Comparison of ENCODE assay signal across 13 mouse cellular contexts in genomic region chr13:19700733-19701442, GRCm38 (mm10). TPM values are rescaled to one million over a fixed set of nuclear protein-coding genes. Genes with fewer than 3 reads are reported as not detected.
DNase-seq lines count a peak whose midpoint lies in the region; ATAC-seq and TF ChIP-seq lines count a peak whose summit lies in the region.
"Had no signal": no experiment of that assay in that cellular context is flagged by ENCODE, and none has a peak within 500 bp of the region (broad histone marks: within the 10 kb centered on the region; RNA-seq: fewer than 3 reads in every experiment).

No protein-coding gene starts in this region.

- H3K27ac ChIP-seq in heart, postnatal 0 days (ENCODE audit: low read depth), result no peak overlapping the region
- H3K27ac ChIP-seq in midbrain, embryonic 14.5 days (replicated peaks; ENCODE audit: low read depth, low read length), result no peak overlapping the region
- H3K27ac ChIP-seq in midbrain, embryonic 11.5 days (ENCODE audit: low read depth, low read length), result no peak overlapping the region
- no peak overlapping the region for H3K27ac ChIP-seq in olfactory bulb, adult 2 months (ENCODE audit: insufficient read depth, low read depth, low read length)
- H3K27ac ChIP-seq: heart, embryonic 15.5 days; liver, embryonic 14.5 days had no signal

- 64% methylated on average over 4 of the region's 4 CpGs for WGBS in heart, postnatal 0 days
- 88% methylated on average over 4 of the region's 4 CpGs for WGBS in midbrain, embryonic 14.5 days
- WGBS in midbrain, embryonic 11.5 days, result 86% methylated on average over 4 of the region's 4 CpGs
- WGBS in olfactory bulb, adult 2 months, result 82% methylated on average over 4 of the region's 4 CpGs

- ATAC-seq in heart, postnatal 0 days (ENCODE audit: insufficient read depth, low read depth), result no peak
- ATAC-seq in midbrain, embryonic 14.5 days (ENCODE audit: low FRiP score, low TSS enrichment), result no peak
- no peak for ATAC-seq in midbrain, embryonic 11.5 days (ENCODE audit: low FRiP score)
- peak; percentile 75 for ATAC-seq in granulocyte monocyte progenitor cell, adult 5-6 weeks (replicated peaks; ENCODE audit: poor library complexity, severe bottlenecking)

- no peak overlapping the region for H3K4me2 ChIP-seq in heart, postnatal 0 days (ENCODE audit: low read depth, low read length)
- H3K4me2 ChIP-seq in midbrain, embryonic 14.5 days (ENCODE audit: low read length), result no peak overlapping the region
- H3K4me2 ChIP-seq in midbrain, embryonic 11.5 days, result no peak overlapping the region
- H3K4me2 ChIP-seq: heart, embryonic 15.5 days had no signal

- TF ChIP-seq CTCF in heart, postnatal 0 days (IDR thresholded peaks at IDR 0.05; ENCODE audit: low read depth), result no peak
- no peak for TF ChIP-seq CTCF in olfactory bulb, adult 2 months (IDR thresholded peaks at IDR 0.05; ENCODE audit: insufficient read depth, low read depth, low read length)

- TF ChIP-seq EP300 in heart, postnatal 0 days (IDR thresholded peaks at IDR 0.05; ENCODE audit: low read depth), result no peak

- H3K27me3 ChIP-seq in heart, postnatal 0 days (ENCODE audit: control insufficient read depth, insufficient read depth, low read length), result no peaks in the 10 kb centered on the region
- H3K27me3 ChIP-seq in midbrain, embryonic 14.5 days (ENCODE audit: control insufficient read depth, insufficient read depth, low read length), result no peaks in the 10 kb centered on the region
- H3K27me3 ChIP-seq in midbrain, embryonic 11.5 days (ENCODE audit: control insufficient read depth, insufficient read depth, low read length), result no peaks in the 10 kb centered on the region

- H3K9me3 ChIP-seq in heart, postnatal 0 days (replicated peaks; ENCODE audit: control insufficient read depth, low read length), result no peaks in the 10 kb centered on the region
- no peaks in the 10 kb centered on the region for H3K9me3 ChIP-seq in midbrain, embryonic 14.5 days (ENCODE audit: control insufficient read depth, low read length)
- H3K9me3 ChIP-seq in midbrain, embryonic 11.5 days (ENCODE audit: control insufficient read depth, low read length), result no peaks in the 10 kb centered on the region
- H3K9me3 ChIP-seq: heart, embryonic 15.5 days had no signal

- no peak overlapping the region for H3K9ac ChIP-seq in heart, postnatal 0 days (replicated peaks; ENCODE audit: low read depth, low read length)
- no peak overlapping the region for H3K9ac ChIP-seq in midbrain, embryonic 14.5 days (replicated peaks; ENCODE audit: low read length)
- no peak overlapping the region for H3K9ac ChIP-seq in midbrain, embryonic 11.5 days (ENCODE audit: low read length)
- H3K9ac ChIP-seq: heart, embryonic 15.5 days; liver, embryonic 14.5 days had no signal

- H3K4me1 ChIP-seq in heart, postnatal 0 days (ENCODE audit: control insufficient read depth, insufficient read depth), result no peaks in the 10 kb centered on the region; the same call in 1 of the 2 replicates
- H3K4me1 ChIP-seq in midbrain, embryonic 14.5 days (ENCODE audit: control insufficient read depth, insufficient read depth, low read length), result no peaks in the 10 kb centered on the region
- no peaks in the 10 kb centered on the region for H3K4me1 ChIP-seq in midbrain, embryonic 11.5 days (ENCODE audit: control insufficient read depth, insufficient read depth, low read length)
- peaks cover 5% of the 10 kb centered on the region; the same call in 1 of the 2 replicates for H3K4me1 ChIP-seq in olfactory bulb, adult 2 months (ENCODE audit: control insufficient read depth, insufficient read depth, low read length)

- no peak for TF ChIP-seq POLR2A in olfactory bulb, adult 2 months (IDR thresholded peaks at IDR 0.05; ENCODE audit: insufficient read depth, low read depth, low read length)

- DNase-seq in heart, postnatal 0 days (ENCODE audit: low spot score), result peak; percentile 16
- DNase-seq in heart, postnatal 4 days, result no peak
- peak; percentile 5 for DNase-seq in midbrain, embryonic 14.5 days
- no peak for DNase-seq in midbrain, embryonic 11.5 days (ENCODE audit: low spot score, missing footprints)
- DNase-seq in urinary bladder, postnatal 14 days (ENCODE audit: low spot score), result no peak
- DNase-seq: thymus, postnatal 4 days had no signal

- H3K4me3 ChIP-seq in heart, postnatal 0 days (ENCODE audit: low read depth, low read length), result no peak overlapping the region
- H3K4me3 ChIP-seq in midbrain, embryonic 14.5 days (replicated peaks; ENCODE audit: low read depth, low read length), result no peak overlapping the region
- H3K4me3 ChIP-seq in midbrain, embryonic 11.5 days (ENCODE audit: low read depth, low read length), result no peak overlapping the region
- peak overlapping the region; percentile 30; the same call in 1 of the 2 replicates for H3K4me3 ChIP-seq in olfactory bulb, adult 2 months (ENCODE audit: insufficient read depth, low read depth, low read length)
- H3K4me3 ChIP-seq: heart, embryonic 15.5 days had no signal

- no peaks in the 10 kb centered on the region for H3K36me3 ChIP-seq in heart, postnatal 0 days (replicated peaks; ENCODE audit: control insufficient read depth, insufficient read depth, low read length)
- no peaks in the 10 kb centered on the region for H3K36me3 ChIP-seq in midbrain, embryonic 14.5 days (ENCODE audit: control insufficient read depth, insufficient read depth, low read length)
- H3K36me3 ChIP-seq in midbrain, embryonic 11.5 days (ENCODE audit: control insufficient read depth, insufficient read depth, low read length), result no peaks in the 10 kb centered on the region
- H3K36me3 ChIP-seq: heart, embryonic 15.5 days had no signal

RNA-seq across cellular contexts. Expression of gene Nme8, which starts 3.3 kb away (rescaled TPM):
- not detected in 2 replicates for total RNA-seq in heart, postnatal 0 days (2014; rRNA removed; ENCODE audit: low replicate concordance)
- polyA plus RNA-seq in heart, postnatal 0 days (2015; fragmentation: Nextera tagmentation; extraction: Ambion mirVana), result 2.8 and 3.0 TPM in 2 replicates
- total RNA-seq in heart, postnatal 4 days (2021), result under 1 TPM; 0.18 to 0.24 TPM
- not detected in 2 replicates for polyA plus RNA-seq in midbrain, embryonic 14.5 days (2014; fragmentation: Nextera tagmentation; extraction: Ambion mirVana)
- polyA plus RNA-seq in midbrain, embryonic 11.5 days (2014; fragmentation: Nextera tagmentation; extraction: Ambion mirVana), result not detected in 2 replicates
- total RNA-seq in granulocyte monocyte progenitor cell, adult 5-6 weeks (2014; fragmentation: Nextera tagmentation), result not detected in 2 replicates
- total RNA-seq in granulocyte monocyte progenitor cell, adult 5-6 weeks (2017), result not detected in 2 replicates
- not detected in 2 replicates for polyA plus RNA-seq in olfactory bulb, adult 2 months (2012; ENCODE audit: insufficient read depth, insufficient read length, low replicate concordance, missing spikeins)
- total RNA-seq: adrenal gland, adult 18-20 months; left cerebral cortex, postnatal 10 days had no signal
- polyA plus RNA-seq: kidney, embryonic 16.5 days; liver, embryonic 14.5 days had no signal

Comparison
In these comparisons a context has a peak if more than half of its experiments do, and no peak if none do; other contexts are left out.
1. DNase-seq: peak in heart, postnatal 0 days (single experiment) and midbrain, embryonic 14.5 days (single experiment); none in heart, postnatal 4 days (single experiment), midbrain, embryonic 11.5 days (single experiment) and urinary bladder, postnatal 14 days (single experiment).